Mouse (Mus musculus): Measurements from ENCODE around the gene Polk. TPM values are rescaled to one million over a fixed set of nuclear protein-coding genes. Genes with fewer than 3 reads are reported as not detected.

Polk gene
- polyA plus RNA-seq, 1 experiment from 2014 or later = 11.5 TPM

GRCm38 (mm10) chr13:96433648-96434190 lies 108.7 kb downstream of the Polk start:
- H3K4me3 ChIP-seq (ENCODE audit: low read depth, low read length) = no peak overlapping the region
- ATAC-seq (ENCODE audit: insufficient number of reproducible peaks, insufficient read depth, low FRiP score, low read depth) = no peak
- H3K9me3 ChIP-seq (ENCODE audit: control insufficient read depth, low read depth, low read length) = no peaks in the 10 kb centered on the region
- H3K9ac ChIP-seq (replicated peaks; ENCODE audit: low read depth, low read length) = no peak overlapping the region
- H3K4me2 ChIP-seq (replicated peaks; ENCODE audit: low read depth, low read length) = no peak overlapping the region
- 50% methylated on average over 11 of the region's 11 CpGs for WGBS
- no peaks in the 10 kb centered on the region for H3K36me3 ChIP-seq (ENCODE audit: control insufficient read depth, insufficient read depth, low read length)
- no peak overlapping the region for H3K27ac ChIP-seq (ENCODE audit: low read length)
- H3K27me3 ChIP-seq (ENCODE audit: control insufficient read depth, insufficient read depth, low read length) = no peaks in the 10 kb centered on the region
- H3K4me1 ChIP-seq (ENCODE audit: control insufficient read depth, insufficient read depth, low read length) = peaks cover 10% of the 10 kb centered on the region; the same call in 1 of the 2 replicates

- Histone ChIP-seq H3K36me3 (ENCODE audit: control insufficient read depth, insufficient read depth, low read length) (no peaks in the 10 kb centered on the region), H3K9me3 (ENCODE audit: control insufficient read depth, low read depth, low read length) (no peaks in the 10 kb centered on the region), H3K27ac (ENCODE audit: low read length) (no peak overlapping the region), H3K4me1 (ENCODE audit: control insufficient read depth, insufficient read depth, low read length) (peaks cover 10% of the 10 kb centered on the region; the same call in 1 of the 2 replicates), H3K4me3 (ENCODE audit: low read depth, low read length) (no peak overlapping the region), H3K27me3 (ENCODE audit: control insufficient read depth, insufficient read depth, low read length) (no peaks in the 10 kb centered on the region), H3K4me2 (replicated peaks; ENCODE audit: low read depth, low read length) (no peak overlapping the region), H3K9ac (replicated peaks; ENCODE audit: low read depth, low read length) (no peak overlapping the region)
- 80% methylated on average over 6 of the region's 6 CpGs for WGBS
- no peak for ATAC-seq (ENCODE audit: insufficient number of reproducible peaks, insufficient read depth, low FRiP score, low read depth)
Measured at GRCm38 (mm10) chr13:96433041-96433440, 109.3 kb downstream of the Polk start.

DNA sequence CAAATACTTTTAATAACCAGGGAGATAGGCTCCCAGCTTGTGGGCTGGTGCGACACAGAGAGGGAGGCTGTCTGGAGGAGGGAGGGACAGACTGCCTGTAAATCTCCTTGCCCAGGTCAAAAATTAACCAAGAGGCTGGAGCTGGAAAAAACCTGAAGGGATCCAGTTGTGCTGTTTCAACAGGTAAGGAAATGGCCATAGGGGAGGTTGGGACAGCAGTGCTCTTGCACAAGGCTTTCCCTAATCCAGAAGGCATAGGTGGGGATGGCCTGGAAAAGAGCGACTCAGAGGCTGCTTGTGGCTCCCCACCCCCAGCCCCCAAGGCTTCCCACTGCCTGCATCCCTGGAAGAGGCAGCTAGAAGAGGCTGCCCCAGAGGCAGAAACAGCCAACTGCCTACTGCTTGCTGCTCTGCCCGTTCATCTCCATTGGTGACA lies 110.0 kb downstream of the Polk start:
- H3K9ac ChIP-seq (replicated peaks; ENCODE audit: low read depth, low read length) = no peak overlapping the region

DNA sequence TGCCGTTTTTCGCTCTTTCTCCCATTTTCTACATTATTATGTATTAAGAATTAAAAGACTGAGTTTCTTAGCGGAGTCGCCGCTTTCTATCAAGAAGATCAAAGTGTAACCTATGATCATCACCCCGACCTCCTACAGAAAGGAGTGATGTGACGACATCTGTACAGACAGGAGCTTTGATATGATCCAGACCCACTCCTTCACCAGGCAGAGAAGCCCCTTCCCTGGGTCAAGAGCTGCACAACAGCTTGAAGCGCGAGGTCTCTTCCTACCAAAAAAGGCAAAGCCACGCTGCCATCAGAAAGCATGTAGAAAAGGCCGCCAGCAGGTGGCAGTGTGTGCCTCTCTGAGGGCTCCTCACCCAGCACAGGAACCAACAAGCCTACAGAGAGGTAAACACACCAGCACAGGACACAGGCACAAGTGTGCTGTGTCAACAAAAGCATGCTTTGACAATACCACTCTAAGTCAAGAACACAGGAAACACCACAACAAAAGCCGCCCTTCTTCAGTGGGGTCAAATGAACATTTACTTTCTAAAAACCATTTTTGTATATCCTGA lies 110.7 kb downstream of the Polk start:
- Histone ChIP-seq H3K9ac (replicated peaks; ENCODE audit: low read depth, low read length) (no peak overlapping the region), H3K27ac (ENCODE audit: low read length) (no peak overlapping the region), H3K4me1 (ENCODE audit: control insufficient read depth, insufficient read depth, low read length) (peaks cover 10% of the 10 kb centered on the region; the same call in 1 of the 2 replicates), H3K9me3 (ENCODE audit: control insufficient read depth, low read depth, low read length) (no peaks in the 10 kb centered on the region), H3K27me3 (ENCODE audit: control insufficient read depth, insufficient read depth, low read length) (no peaks in the 10 kb centered on the region), H3K4me2 (replicated peaks; ENCODE audit: low read depth, low read length) (no peak overlapping the region), H3K36me3 (ENCODE audit: control insufficient read depth, insufficient read depth, low read length) (no peaks in the 10 kb centered on the region), H3K4me3 (ENCODE audit: low read depth, low read length) (no peak overlapping the region)
- peak; percentile 79 for ATAC-seq (ENCODE audit: insufficient number of reproducible peaks, insufficient read depth, low FRiP score, low read depth)
- 32% methylated on average over 12 of the region's 12 CpGs for WGBS

More for the DNA sequence above, 110.0 kb downstream of the Polk start:
- H3K9me3 ChIP-seq (ENCODE audit: control insufficient read depth, low read depth, low read length) = no peaks in the 10 kb centered on the region
- no peaks in the 10 kb centered on the region for H3K36me3 ChIP-seq (ENCODE audit: control insufficient read depth, insufficient read depth, low read length)
- H3K27me3 ChIP-seq (ENCODE audit: control insufficient read depth, insufficient read depth, low read length) = no peaks in the 10 kb centered on the region
- 0 out of 2 replicates have a peak overlapping the region, but pooled peaks have one; percentile 35 for H3K27ac ChIP-seq (ENCODE audit: low read length)
- ATAC-seq (ENCODE audit: insufficient number of reproducible peaks, insufficient read depth, low FRiP score, low read depth) = peak; percentile 35; the same call in 1 of the 2 replicates
- WGBS = 40% methylated on average over 3 of the region's 3 CpGs
- H3K4me1 ChIP-seq (ENCODE audit: control insufficient read depth, insufficient read depth, low read length) = peaks cover 10% of the 10 kb centered on the region; the same call in 1 of the 2 replicates
- no peak overlapping the region for H3K4me2 ChIP-seq (replicated peaks; ENCODE audit: low read depth, low read length)
- H3K4me3 ChIP-seq (ENCODE audit: low read depth, low read length) = no peak overlapping the region

Other genes starting within 250 kb of the Polk start
- gene Poc5, start 154.3 kb downstream of the Polk start, polyA plus RNA-seq (2014; fragmentation: Nextera tagmentation; extraction: Ambion mirVana) = 14.5 and 19.0 TPM in 2 replicates
- gene Ankdd1b, start 71.4 kb downstream of the Polk start, polyA plus RNA-seq (2014; fragmentation: Nextera tagmentation; extraction: Ambion mirVana) = 0.15 and 0.33 TPM in 2 replicates
- gene Gm17622, start 51.8 kb downstream of the Polk start, polyA plus RNA-seq (2014; fragmentation: Nextera tagmentation; extraction: Ambion mirVana) = not detected in 2 replicates
- gene Col4a3bp, start within 50 bp of the Polk start, polyA plus RNA-seq (2014; fragmentation: Nextera tagmentation; extraction: Ambion mirVana) = 19.6 and 22.3 TPM in 2 replicates
- gene Hmgcr, start 128.4 kb upstream of the Polk start, polyA plus RNA-seq (2014; fragmentation: Nextera tagmentation; extraction: Ambion mirVana) = 101 and 104 TPM in 2 replicates
- not detected in 2 replicates for gene Ankrd31, start 205.7 kb upstream of the Polk start, polyA plus RNA-seq (2014; fragmentation: Nextera tagmentation; extraction: Ambion mirVana)